Mouse (Mus musculus) spleen, postnatal 14 days (tissue): ENCODE results near the gene Cct4.

Experiments
- DNase-seq, 2 experiments: peaks; one replicate each; pipeline ENCODE4 v3.0.0; 2021 to 2022; ENCODE audit warnings: low spot score in 2 of 2

The Cct4 gene

GRCm38 (mm10) chr11:22982846-22983245 is 7.5 kb upstream of the Cct4 start:
- DNase-seq = no peak

- DNase-seq = no peak
Observed at GRCm38 (mm10) chr11:22985510-22985909, 4.8 kb upstream of the Cct4 start.

- DNase-seq = peak in 1 of 2 experiments; percentile 23
Observed at GRCm38 (mm10) chr11:22987357-22987756, 3.0 kb upstream of the Cct4 start.

- no peak for DNase-seq
Observed at GRCm38 (mm10) chr11:22989786-22990185, 533 bp upstream of the Cct4 start.

- DNase-seq = no peak
Observed at GRCm38 (mm10) chr11:22991218-22991835, 1.0 kb downstream of the Cct4 start.

- no peak for DNase-seq
Observed at GRCm38 (mm10) chr11:22994271-22994670, 4.0 kb downstream of the Cct4 start.

- no peak for DNase-seq
Observed at GRCm38 (mm10) chr11:22995461-22995860, 5.1 kb downstream of the Cct4 start.

- no peak for DNase-seq
Observed at GRCm38 (mm10) chr11:22998308-22998707, 8.0 kb downstream of the Cct4 start.

- no peak for DNase-seq
Observed at GRCm38 (mm10) chr11:23005276-23005675, 15.0 kb downstream of the Cct4 start.

GRCm38 (mm10) chr11:23007166-23007480 is 16.8 kb downstream of the Cct4 start:
- no peak for DNase-seq

GRCm38 (mm10) chr11:23007481-23008180 is 17.3 kb downstream of the Cct4 start, which contains the start of gene Fam161a:
Gene Fam161a (plus strand): TSS chr11:23007531.
- DNase-seq = peak; percentile 32 to 59

- DNase-seq = peak; percentile 69 to 74
Observed at GRCm38 (mm10) chr11:23008181-23008823, 18.0 kb downstream of the Cct4 start.

- no peak for DNase-seq
Observed at GRCm38 (mm10) chr11:23008824-23009200, 18.5 kb downstream of the Cct4 start.

GRCm38 (mm10) chr11:23013096-23013495 is 22.8 kb downstream of the Cct4 start:
- DNase-seq = no peak

GRCm38 (mm10) chr11:23013580-23014294 is 23.4 kb downstream of the Cct4 start:
- DNase-seq = no peak

- DNase-seq = no peak
Observed at GRCm38 (mm10) chr11:23014996-23015395, 24.7 kb downstream of the Cct4 start.

- no peak for DNase-seq
Observed at GRCm38 (mm10) chr11:23017943-23018342, 27.6 kb downstream of the Cct4 start.

- no peak for DNase-seq
Observed at GRCm38 (mm10) chr11:23020116-23020770, 29.9 kb downstream of the Cct4 start.

- no peak for DNase-seq
Observed at GRCm38 (mm10) chr11:23020841-23021240, 30.5 kb downstream of the Cct4 start.

- no peak for DNase-seq
Observed at GRCm38 (mm10) chr11:23023155-23023554, 32.8 kb downstream of the Cct4 start.

GRCm38 (mm10) chr11:23024169-23024568 is 33.9 kb downstream of the Cct4 start:
- DNase-seq = no peak

- DNase-seq = no peak
Observed at GRCm38 (mm10) chr11:23028957-23029356, 38.6 kb downstream of the Cct4 start.
